Mouse (Mus musculus) hindbrain, embryonic 12.5 days (tissue): ENCODE data around the gene Rpl38. TPM values are rescaled to one million over a fixed set of nuclear protein-coding genes. Genes with fewer than 3 reads are reported as not detected.

ENCODE experiments used
- polyA plus RNA-seq: library from polyadenylated mRNA; unstranded; fragments of >200 nt; fragmentation: Nextera tagmentation; extraction: Ambion mirVana; gene quantifications from 2 replicates; pipeline ENCODE4 v1.2.1, GENCODE M21; 2016

Gene Rpl38
- polyA plus RNA-seq, 1 experiment from 2014 or later: 856 TPM

Other genes with a start within 250 kb of the Rpl38 start
- gene Ttyh2, start 6.9 kb downstream of the Rpl38 start, polyA plus RNA-seq: 18.0 and 23.8 TPM in 2 replicates
- gene Dnaic2, start 58.9 kb downstream of the Rpl38 start, polyA plus RNA-seq: 3.3 and 4.5 TPM in 2 replicates
- 2.2 and 3.0 TPM in 2 replicates for gene Kif19a, start 96.9 kb downstream of the Rpl38 start, polyA plus RNA-seq
- 32.2 and 37.3 TPM in 2 replicates for gene Btbd17, start 127.4 kb downstream of the Rpl38 start, polyA plus RNA-seq
- not detected in 2 replicates for gene Gpr142, start 130.4 kb downstream of the Rpl38 start, polyA plus RNA-seq
- 29.7 and 30.0 TPM in 2 replicates for gene Gprc5c, start 182.6 kb downstream of the Rpl38 start, polyA plus RNA-seq
- gene Cd300a, start 221.5 kb downstream of the Rpl38 start, polyA plus RNA-seq: 0.79 and 1.1 TPM in 2 replicates